Mouse (Mus musculus): Measurements from ENCODE around the gene Fcgr2b. TPM values are rescaled to one million over a fixed set of nuclear protein-coding genes. Genes with fewer than 3 reads are reported as not detected.
"Not testable (repeated sequence)": the region's sequence is repeated elsewhere in the genome, so short reads cannot be mapped to it uniquely, and the experiment has no call there.

Gene Fcgr2b
- total RNA-seq, 4 experiments from 2014 or later, result 4.8 to 24.1 (median 10.7) TPM

GRCm38 (mm10) chr1:170978601-170979000 is 2.3 kb upstream of the Fcgr2b start:
- DNase-seq (ENCODE audit: low spot score in 2 of 2), result no peak

GRCm38 (mm10) chr1:170975751-170976161 is 591 bp downstream of the Fcgr2b start:
- no peak for DNase-seq (ENCODE audit: low spot score in 2 of 2)

- DNase-seq (ENCODE audit: low spot score in 2 of 2), result not testable (repeated sequence)
These were observed 997 bp downstream of the Fcgr2b start for GRCm38 (mm10) chr1:170975350-170975749.

- no peak for DNase-seq (ENCODE audit: low spot score in 2 of 2)
These were observed 1.6 kb downstream of the Fcgr2b start for GRCm38 (mm10) chr1:170974736-170975135.

GRCm38 (mm10) chr1:170974171-170974570 is 2.2 kb downstream of the Fcgr2b start:
- no peak for DNase-seq (ENCODE audit: low spot score in 2 of 2)

- DNase-seq (ENCODE audit: low spot score in 2 of 2), result no peak
These were observed 3.4 kb downstream of the Fcgr2b start for GRCm38 (mm10) chr1:170972936-170973335.

- no peak for DNase-seq (ENCODE audit: low spot score in 2 of 2)
These were observed 3.9 kb downstream of the Fcgr2b start for GRCm38 (mm10) chr1:170972494-170972893.

- no peak for DNase-seq (ENCODE audit: low spot score in 2 of 2)
These were observed 7.8 kb downstream of the Fcgr2b start for GRCm38 (mm10) chr1:170968576-170968975.

- DNase-seq (ENCODE audit: low spot score in 2 of 2), result no peak
These were observed 8.8 kb downstream of the Fcgr2b start for GRCm38 (mm10) chr1:170967581-170967980.

- DNase-seq (ENCODE audit: low spot score in 2 of 2), result no peak
These were observed 13.3 kb downstream of the Fcgr2b start for GRCm38 (mm10) chr1:170963087-170963486.

- DNase-seq (ENCODE audit: low spot score in 2 of 2), result no peak
These were observed 14.0 kb downstream of the Fcgr2b start for GRCm38 (mm10) chr1:170962301-170962700.

GRCm38 (mm10) chr1:170961101-170961500 is 15.2 kb downstream of the Fcgr2b start:
- no peak for DNase-seq (ENCODE audit: low spot score in 2 of 2)

GRCm38 (mm10) chr1:170959791-170960190 is 16.6 kb downstream of the Fcgr2b start:
- no peak for DNase-seq (ENCODE audit: low spot score in 2 of 2)

- DNase-seq (ENCODE audit: low spot score in 2 of 2), result no peak
These were observed 18.1 kb downstream of the Fcgr2b start for GRCm38 (mm10) chr1:170958225-170958624.

GRCm38 (mm10) chr1:170953192-170953591 is 23.2 kb downstream of the Fcgr2b start:
- no peak for DNase-seq (ENCODE audit: low spot score in 2 of 2)

- DNase-seq (ENCODE audit: low spot score in 2 of 2), result no peak
These were observed 25.6 kb downstream of the Fcgr2b start for GRCm38 (mm10) chr1:170950772-170951171.

GRCm38 (mm10) chr1:170944908-170945307 is 31.4 kb downstream of the Fcgr2b start:
- not testable (repeated sequence) for DNase-seq (ENCODE audit: low spot score in 2 of 2)

- not testable (repeated sequence) for DNase-seq (ENCODE audit: low spot score in 2 of 2)
These were observed 32.2 kb downstream of the Fcgr2b start for GRCm38 (mm10) chr1:170944151-170944550.

GRCm38 (mm10) chr1:170939255-170939654 is 37.1 kb downstream of the Fcgr2b start:
- DNase-seq (ENCODE audit: low spot score in 2 of 2), result no peak

GRCm38 (mm10) chr1:170934383-170934782 is 42.0 kb downstream of the Fcgr2b start:
- DNase-seq (ENCODE audit: low spot score in 2 of 2), result no peak

GRCm38 (mm10) chr1:170933940-170934339 is 42.4 kb downstream of the Fcgr2b start:
- no peak for DNase-seq (ENCODE audit: low spot score in 2 of 2)

GRCm38 (mm10) chr1:170933386-170933920 is 42.9 kb downstream of the Fcgr2b start:
- no peak for DNase-seq (ENCODE audit: low spot score in 2 of 2)

- no peak for DNase-seq (ENCODE audit: low spot score in 2 of 2)
These were observed 44.3 kb downstream of the Fcgr2b start for GRCm38 (mm10) chr1:170932043-170932442.

GRCm38 (mm10) chr1:170929245-170929644 is 47.1 kb downstream of the Fcgr2b start:
- no peak for DNase-seq (ENCODE audit: low spot score in 2 of 2)

Data from left cerebral cortex, adult 8-10 months (tissue).